Mouse (Mus musculus): ENCODE measurements at regions not wholly inside any gene's neighbourhood (a gene's known extent, or its start where the extent isn't known, plus 50 kb on each side); places are given as distances from the start of the nearest gene placed in this dataset.
"Not testable (repeated sequence)": the region's sequence is repeated elsewhere in the genome, so short reads cannot be mapped to it uniquely, and the experiment has no call there.

DNA sequence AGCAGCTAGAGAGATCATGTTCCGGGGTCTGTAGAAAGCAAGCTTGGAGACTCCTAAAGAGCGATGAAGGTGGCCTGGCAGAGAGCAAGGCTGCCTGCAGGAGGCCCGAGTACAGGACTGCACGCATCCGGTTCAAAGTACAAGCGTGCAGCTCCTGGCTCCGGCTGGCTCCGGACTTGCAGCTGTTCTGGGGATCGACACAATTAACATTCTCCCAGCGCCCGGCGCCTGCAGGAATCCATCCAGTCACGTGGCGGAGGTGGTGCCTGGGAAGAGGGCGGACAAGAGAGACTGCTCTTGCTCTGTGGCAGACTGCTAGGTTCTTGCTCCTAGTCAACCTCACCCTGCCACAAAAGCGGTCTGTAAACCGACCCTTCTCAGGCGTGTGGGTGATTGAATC is 86.9 kb downstream of the Bdh1 start:
- peak; percentile 79 to 85 for DNase-seq

DNA sequence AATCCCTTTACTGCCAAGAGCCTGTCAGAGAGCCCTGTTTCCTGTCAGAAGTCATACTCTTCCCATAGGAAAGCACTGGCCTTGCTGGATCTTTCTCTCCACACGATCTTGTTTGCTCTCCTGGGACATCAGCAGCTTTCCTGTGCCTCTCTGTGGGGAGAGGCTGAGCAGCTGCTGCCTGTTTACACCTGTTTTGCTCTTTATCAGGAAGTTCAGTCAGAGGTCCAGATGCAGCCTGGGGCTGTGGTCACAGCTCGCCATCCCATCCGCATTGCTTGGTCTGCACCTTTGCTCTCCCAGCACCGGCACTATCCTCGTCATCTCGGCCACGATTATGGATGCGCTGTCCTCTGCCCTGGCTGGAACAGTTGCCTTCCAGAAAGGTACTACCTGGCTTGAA is 88.0 kb downstream of the Bdh1 start:
- DNase-seq, result no peak

DNA sequence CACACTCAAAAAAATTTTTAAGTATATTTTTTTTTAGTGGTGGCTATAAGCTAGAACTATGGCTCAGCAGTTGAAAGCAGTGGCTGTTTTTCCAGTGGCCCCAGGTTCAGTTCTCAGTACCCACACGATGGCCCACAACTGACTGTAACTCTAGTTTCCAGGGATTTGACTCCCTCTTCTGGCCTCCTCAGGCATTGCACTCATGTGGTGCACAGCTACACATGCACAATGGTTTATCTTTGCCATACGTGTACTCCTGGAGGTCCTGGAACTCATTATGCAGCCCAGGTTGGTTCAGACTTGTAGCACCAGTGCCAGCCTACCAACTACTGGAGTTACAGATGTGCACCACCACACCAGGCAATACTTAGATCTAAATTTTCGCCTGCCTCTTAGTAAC is 96.7 kb downstream of the Bdh1 start:
- DNase-seq, result no peak

DNA sequence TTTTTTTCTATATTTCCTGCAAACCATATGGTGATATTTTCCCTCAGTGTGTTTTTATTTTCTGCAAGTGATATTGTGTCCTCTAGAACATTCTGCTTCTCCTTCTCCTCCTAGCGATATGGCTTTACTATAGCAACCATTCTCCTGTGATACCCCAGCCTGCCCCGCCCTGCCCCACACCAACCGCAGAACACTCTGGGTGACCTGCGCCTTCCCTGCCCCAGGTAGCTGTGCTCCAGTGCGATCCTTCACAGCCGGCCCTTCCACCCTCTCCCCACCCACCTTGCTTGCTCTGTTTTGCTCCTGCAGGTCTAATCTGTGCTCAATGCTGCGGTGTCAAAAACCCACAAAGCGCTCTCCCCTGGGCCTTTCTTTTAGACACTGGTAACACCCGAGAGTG is 98.0 kb downstream of the Bdh1 start:
- DNase-seq, result no peak

DNA sequence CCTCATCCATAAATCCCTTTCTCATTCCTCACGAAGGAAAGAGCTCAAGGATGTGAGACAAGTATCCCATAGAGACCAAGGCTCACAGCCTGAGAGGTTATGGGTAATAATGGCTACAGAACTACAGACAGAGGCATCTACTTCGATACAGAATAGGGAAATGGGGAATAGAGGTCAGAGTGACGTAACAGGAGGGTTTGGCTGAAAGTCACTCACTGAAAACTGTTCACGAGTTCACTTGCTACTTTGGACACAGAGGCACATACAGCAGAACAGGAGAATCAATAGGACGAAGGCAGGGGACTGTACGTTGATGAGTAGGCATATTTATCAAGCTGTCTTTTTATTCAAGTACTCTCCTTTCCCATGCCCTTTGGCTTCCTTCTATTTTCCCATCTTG is 99.7 kb downstream of the Bdh1 start:
- DNase-seq, result no peak

DNA sequence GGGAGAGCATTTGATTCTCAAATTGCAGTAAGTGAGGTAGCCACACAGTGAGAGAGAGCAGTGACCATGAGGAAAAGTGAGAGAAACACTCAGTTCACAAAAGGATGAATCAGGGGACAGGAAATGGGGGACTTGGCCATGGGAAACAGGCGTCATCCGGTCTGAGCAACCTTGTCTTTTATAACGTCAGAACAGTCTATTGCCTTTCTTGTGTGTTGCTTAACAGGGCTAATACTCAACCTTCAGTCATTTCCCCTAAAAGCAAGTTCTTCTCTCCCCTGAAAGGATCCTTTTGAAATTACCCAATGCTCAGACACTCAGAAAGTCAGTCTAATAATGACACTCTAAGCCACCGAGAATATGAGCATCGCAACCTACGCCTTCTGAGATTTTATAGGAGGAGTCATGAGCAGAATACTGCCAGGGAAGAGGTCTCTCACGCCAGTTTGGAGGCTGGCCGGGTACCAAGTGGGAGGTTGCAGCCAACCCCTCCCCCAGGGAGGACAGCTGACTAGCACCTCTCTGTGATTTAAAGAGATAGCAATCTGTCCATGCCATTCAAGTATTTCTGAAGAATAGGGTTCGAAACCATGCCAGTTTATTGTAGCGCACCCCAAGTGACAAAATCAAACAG is 104.7 kb downstream of the Bdh1 start:
- DNase-seq, result peak in 1 of 2 experiments; percentile 18

DNA sequence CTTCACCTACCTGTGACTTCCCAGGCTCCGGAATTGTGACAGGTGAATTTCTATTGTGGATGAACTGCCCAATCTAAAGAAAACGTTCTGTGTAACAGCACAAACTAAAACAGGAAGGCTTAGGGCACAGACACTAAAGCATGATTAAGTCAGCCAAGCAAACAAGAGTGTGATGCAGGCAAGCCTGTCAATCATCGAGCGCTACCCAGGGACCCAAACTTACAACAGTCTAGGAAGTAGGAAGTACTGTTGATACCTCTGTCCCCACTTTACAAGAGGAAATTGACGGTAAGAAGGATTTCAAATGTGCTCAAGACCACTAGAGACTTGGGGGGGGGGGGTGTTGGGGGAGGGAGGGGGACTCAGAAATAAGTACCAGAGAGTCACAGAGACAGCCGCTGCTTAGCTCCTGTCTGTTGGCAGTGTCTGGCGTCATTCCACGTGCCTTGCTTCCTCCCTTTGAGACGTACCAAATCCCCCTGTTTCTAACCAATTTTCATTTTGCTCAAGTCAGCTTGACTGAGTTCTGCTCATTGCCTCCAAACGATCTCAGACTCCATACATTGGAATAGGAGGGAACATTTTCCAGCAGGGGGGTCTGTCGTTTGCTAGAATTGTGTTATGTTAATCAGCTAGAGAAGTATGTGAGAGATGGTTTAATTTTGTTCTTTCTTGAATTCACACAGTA is 106.7 kb downstream of the Bdh1 start:
- DNase-seq, result no peak

DNA sequence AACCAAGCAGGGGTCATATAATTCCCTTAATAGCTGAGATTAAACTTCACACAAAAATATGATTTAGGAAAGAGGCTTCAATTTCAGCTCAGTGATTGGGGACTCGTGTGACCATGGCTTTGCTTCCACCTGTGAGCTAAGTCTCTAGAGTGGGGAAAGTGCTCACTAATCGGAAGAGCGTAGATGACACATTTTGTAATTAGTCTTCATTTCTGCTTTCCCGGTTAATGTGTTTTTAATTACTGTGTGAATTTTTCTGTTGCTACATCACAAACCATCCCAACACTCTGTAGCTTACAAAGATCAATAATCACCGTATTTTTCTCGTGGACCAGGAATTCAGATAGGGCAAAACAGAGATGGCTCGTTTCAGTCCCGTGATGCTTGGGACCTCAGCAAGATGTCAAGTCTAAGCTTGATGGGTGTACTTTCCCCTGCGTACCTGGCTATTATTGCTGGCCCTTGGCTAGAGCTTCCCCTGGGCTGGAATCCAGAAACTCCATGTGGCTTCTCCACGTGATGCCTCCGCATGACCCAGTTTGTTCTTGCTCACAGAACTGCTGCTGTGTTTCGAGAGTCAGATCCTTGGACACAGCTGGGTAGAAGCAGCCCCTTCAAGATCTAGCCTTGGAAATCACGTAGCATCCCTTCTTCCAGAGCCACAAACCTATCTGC is 107.3 kb downstream of the Bdh1 start:
- DNase-seq, result no peak

DNA sequence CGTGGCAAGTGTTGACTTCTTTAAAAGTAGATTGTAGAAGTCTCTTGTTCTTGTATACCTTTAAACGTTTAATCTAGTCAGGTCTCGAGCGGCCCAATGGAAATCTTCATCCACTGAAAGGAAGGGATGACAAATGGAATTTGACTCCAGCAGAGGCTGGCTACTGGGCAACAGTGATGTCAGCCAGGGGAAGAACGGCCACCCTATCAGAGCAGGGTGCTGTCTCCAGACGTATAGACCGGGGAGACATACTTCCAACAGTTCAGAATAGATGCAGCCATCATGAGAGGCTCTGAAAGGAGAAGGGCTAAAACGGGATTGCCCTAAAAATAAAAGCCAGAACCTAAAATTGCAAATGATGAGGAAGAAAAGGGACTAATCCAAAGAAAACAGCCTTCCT is 108.0 kb downstream of the Bdh1 start:
- no peak for DNase-seq

DNA sequence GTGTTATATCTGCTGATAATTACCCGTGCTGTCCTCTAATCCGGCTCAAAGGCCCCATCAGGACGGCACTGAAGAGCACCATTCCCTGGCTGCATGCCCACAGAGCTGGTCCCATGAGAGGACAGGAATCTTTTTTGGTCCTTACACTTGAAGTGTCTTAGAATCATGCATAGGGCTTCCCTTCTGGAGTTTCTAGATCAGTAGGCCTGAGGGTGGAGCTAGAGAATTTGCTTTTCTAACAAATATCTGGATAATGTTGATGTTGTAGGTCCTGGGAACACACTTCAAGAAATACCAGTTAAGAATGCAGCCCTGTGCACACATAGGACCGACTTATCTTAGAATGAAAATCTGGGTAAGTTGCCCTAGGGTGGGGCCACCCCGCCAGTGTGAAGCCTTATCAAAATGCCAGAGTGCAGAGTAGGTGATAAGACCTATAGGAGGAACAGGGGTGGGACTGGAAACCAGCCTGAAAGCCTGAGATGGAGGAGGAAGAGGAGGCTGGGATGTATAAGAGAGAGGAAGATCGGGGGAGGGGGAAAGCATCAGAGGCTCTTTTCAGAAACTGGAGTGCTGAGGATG is 111.2 kb downstream of the Bdh1 start:
- no peak for DNase-seq

DNA sequence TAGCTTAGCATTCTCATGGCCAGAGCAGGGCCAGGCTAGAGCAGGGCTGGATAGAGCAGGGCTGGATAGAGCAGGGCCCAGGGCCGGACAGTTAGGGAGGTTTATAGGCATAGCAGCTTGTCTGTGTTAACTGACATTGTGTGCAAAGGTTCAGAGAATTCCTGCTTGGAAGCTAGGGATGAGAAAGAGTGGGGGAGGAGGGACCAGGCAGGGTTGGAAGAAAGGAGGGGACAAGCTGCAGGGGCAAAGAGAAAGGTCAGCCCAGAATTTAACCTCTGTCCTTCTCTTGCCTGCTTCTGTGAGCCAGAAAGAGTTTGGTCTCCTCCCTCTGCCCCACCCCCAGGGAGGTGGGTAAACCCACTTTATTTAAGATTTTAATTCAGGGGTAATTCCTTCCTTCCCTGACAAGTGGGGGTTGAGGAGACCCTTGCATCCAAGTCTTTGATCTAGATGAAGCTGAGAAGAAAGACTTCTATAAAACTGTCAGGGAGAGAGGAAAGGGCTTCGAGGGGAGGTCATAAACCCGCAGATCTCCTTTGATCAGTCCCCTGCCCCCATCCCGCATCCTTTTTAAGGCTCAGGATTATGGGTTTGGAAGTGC is 112.9 kb downstream of the Bdh1 start:
- no peak for DNase-seq

- no peak for DNase-seq
These were observed 114.2 kb downstream of the Bdh1 start for GRCm38 (mm10) chr16:31536328-31536727.

- peak in 1 of 2 experiments; percentile 11 for DNase-seq
These were observed 116.5 kb downstream of the Bdh1 start for GRCm38 (mm10) chr16:31538606-31539005.

GRCm38 (mm10) chr16:31543499-31544170 is 119.6 kb upstream of the Dlg1 start:
- no peak for DNase-seq

DNA sequence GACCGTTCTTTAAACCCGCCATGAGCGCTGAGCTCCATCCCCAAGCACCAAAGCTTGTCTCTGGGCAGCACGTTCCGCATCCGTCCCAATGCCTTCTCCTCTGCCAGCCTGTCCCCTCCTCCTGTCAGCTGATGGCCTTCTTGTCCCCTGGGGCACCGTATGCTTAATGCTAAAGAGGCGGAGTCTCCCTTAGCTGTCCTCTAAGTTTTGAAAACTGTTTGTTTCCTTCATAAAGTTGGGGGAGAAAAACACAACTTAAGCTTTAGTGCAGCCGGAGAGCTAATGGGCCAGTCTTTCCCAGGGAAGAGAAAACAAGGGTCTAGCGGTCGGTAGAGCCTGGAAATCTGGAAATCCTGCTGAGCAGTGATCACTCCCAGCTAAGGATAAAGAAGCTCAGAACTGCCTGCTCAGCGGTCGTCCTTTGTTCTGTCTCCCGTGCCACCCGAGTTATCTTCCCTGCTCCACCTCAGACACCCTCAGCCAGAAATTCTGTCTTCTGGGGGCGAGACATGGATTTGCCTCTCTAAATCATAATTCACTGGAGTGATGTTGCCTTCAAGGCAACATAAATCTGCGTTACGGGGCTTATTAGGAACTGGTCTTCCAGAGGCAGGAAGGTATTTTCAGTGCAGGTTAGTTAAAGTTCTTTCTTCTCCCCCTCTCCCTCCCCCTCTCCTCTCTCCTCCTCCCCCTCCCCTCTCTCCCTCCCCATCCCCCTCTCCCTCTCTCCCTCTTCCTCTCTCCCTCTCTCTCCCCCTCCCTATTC is 117.0 kb upstream of the Dlg1 start:
- DNase-seq, result no peak

- no peak for DNase-seq
These were observed 116.4 kb upstream of the Dlg1 start for GRCm38 (mm10) chr16:31546828-31547224.

GRCm38 (mm10) chr16:31547391-31547790 is 115.9 kb upstream of the Dlg1 start:
- no peak for DNase-seq

GRCm38 (mm10) chr16:31549975-31550374 is 113.3 kb upstream of the Dlg1 start:
- DNase-seq, result no peak

DNA sequence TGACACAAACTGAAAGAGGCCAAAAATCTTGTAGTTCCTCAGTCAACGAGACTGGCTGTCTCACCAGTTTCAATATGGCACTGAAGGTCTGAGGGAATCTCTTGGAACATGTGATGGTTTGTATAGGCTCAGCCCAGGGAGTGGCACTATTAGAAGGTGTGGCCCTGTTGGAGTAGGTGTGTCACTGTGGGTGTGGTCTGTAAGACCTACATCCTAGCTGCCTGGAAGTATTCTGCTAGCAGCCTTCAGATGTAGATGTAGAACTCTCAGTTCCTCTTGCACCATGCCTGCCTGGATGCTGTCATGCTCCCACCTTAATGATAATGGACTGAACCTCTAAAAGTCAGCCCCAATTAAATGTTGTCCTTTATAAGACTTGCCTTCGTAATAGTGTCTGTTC is 112.7 kb upstream of the Dlg1 start:
- not testable (repeated sequence) for DNase-seq

GRCm38 (mm10) chr16:31551416-31552151 is 111.7 kb upstream of the Dlg1 start:
- DNase-seq, result peak; percentile 42 to 61
